Mouse (Mus musculus): ENCODE measurements around the gene Pebp1. TPM values are rescaled to one million over a fixed set of nuclear protein-coding genes. Genes with fewer than 3 reads are reported as not detected.

The Pebp1 gene
- 275 and 281 TPM in 2 replicates for polyA plus RNA-seq (2011; ENCODE audit: insufficient read length, low read depth, missing spikeins)

DNA sequence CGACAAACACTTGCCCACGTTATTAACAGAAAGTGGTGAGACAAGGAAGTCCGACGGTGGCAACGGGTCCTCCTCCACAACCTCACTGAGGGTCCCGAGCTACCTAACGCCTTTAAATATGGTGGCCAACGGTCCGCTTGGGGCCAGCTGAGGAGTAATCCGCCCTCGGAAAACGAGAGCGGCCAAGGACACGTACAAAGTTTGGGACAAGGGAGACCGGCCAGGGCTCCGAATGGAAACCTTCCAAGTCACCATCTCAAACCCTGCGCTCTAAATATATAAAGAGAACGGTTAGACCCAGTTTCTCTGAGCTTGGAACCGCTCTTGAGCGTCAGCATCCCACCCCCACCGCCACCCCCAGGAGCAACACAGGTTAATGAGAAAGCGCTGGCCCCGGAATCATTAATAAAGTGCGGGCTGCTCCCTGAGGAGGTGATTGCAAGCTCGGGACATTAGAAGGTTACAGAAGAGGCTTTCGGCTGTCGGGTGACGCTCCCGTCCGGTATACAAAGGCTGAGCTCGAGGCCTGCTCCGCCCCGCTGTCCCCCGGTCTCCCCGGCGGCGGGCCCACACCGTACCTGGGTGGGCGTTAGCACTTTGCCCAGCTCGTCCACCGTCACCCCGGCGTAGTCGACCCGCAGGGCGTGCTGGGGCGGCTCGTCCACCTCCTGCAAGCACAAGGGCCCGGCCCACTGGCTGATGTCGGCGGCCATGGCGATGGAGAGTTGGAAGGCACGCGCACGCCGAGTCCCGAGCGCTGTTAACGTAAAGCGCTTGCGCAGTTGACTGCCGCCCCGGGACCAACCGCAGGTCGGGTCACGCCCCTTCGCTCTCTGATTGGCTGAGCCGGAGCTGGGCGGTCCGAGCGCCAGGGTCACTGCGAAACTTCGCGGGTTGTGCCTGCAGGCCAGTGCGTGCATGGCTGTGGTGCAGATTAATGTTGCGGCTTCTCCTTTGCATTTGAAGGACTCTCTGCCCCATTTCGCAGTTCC is at the start of gene Pebp1:
TSS of gene Pebp1 (minus strand) at position 795 of the 992 bp plus-strand sequence.
- H3K4me3 ChIP-seq (ENCODE audit: insufficient read depth, low read length) = peak within 1 kb of the TSS; percentile 83
- TF ChIP-seq CTCF (IDR thresholded peaks at IDR 0.05; ENCODE audit: borderline replicate concordance, insufficient read depth, low read length) (no peak), POLR2A (IDR thresholded peaks at IDR 0.05; ENCODE audit: low read depth, low read length) (peak; percentile 61; the same call in 1 of the 2 replicates)
- peak within 1 kb of the TSS; percentile 39 for H3K27ac ChIP-seq (ENCODE audit: insufficient read depth, low read length)
- peaks cover 7% of the 10 kb centered on the region; the same call in 1 of the 2 replicates for H3K4me1 ChIP-seq (ENCODE audit: control insufficient read depth, insufficient read depth, low read length)

DNA sequence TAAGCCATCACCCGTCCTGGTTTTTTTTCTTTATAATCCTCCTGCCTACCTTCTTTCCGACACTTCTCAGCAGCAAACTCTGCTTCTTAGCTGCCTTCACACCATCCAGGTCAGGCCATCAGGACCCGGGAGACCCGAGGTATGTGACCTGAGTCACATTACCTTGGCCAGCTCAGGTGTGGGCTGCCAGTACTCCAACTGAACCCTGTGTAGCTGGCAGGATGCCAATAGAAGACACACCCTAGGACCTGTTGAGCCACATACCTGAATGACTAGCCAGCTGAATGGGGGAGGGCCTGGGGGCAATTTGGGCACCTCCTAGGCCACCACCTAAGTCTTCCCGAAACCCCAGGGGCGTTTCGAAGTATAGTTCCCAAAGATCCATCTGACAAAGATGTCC is 43.0 kb upstream of the Pebp1 start:
- no peak overlapping the region for H3K4me3 ChIP-seq (ENCODE audit: insufficient read depth, low read length)
- H3K27ac ChIP-seq (ENCODE audit: insufficient read depth, low read length) = no peak overlapping the region
- TF ChIP-seq POLR2A (IDR thresholded peaks at IDR 0.05; ENCODE audit: low read depth, low read length) (no peak), CTCF (IDR thresholded peaks at IDR 0.05; ENCODE audit: borderline replicate concordance, insufficient read depth, low read length) (no peak)

DNA sequence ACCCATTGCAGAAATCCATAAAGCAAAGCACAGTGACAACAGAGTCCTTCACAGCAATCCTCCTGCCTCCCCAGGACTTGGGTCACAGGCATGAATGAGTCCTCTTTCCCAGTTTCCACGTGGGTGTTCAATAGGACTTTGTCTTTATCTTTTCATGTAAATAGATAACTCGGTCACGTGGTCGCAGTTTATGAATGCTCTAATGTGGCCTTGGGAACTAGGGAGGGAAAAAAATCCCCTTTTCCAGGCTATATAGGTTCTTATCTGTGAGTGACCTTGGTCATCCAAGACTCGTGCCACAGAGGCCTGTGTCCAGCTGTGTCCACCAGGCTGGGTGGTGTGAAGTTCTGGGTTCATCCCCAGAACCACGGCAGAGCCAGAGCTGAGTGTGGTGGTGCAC is 39.0 kb upstream of the Pebp1 start:
- TF ChIP-seq CTCF (IDR thresholded peaks at IDR 0.05; ENCODE audit: borderline replicate concordance, insufficient read depth, low read length) = no peak
- TF ChIP-seq POLR2A (IDR thresholded peaks at IDR 0.05; ENCODE audit: low read depth, low read length) = no peak
- Histone ChIP-seq H3K4me3 (ENCODE audit: insufficient read depth, low read length) (no peak overlapping the region), H3K4me1 (ENCODE audit: control insufficient read depth, insufficient read depth, low read length) (no peaks in the 10 kb centered on the region), H3K27ac (ENCODE audit: insufficient read depth, low read length) (no peak overlapping the region)

More for the DNA sequence above, 43.0 kb upstream of the Pebp1 start:
- no peaks in the 10 kb centered on the region for H3K4me1 ChIP-seq (ENCODE audit: control insufficient read depth, insufficient read depth, low read length)

DNA sequence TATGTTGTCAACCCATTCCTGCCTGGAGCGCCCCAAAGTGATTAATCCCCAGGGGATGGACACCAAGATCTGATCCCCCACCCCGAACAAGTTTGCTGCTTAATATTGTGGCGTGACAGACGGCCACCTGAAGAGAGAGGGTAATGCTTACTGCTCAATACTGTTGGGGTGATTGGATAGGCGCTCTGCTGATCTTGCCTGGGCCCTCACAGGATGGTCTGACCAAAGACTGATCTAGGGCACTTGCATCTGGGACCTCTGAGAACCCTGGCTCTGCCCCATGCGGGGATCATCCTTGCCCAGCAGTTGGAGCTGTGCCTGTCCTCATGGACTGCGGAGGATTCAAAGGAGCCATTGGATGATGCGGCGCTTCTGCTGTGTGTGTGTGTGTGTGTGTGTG is 36.3 kb upstream of the Pebp1 start:
- no peak overlapping the region for H3K27ac ChIP-seq (ENCODE audit: insufficient read depth, low read length)
- H3K4me3 ChIP-seq (ENCODE audit: insufficient read depth, low read length) = no peak overlapping the region
- TF ChIP-seq CTCF (IDR thresholded peaks at IDR 0.05; ENCODE audit: borderline replicate concordance, insufficient read depth, low read length) = no peak
- H3K4me1 ChIP-seq (ENCODE audit: control insufficient read depth, insufficient read depth, low read length) = no peaks in the 10 kb centered on the region

DNA sequence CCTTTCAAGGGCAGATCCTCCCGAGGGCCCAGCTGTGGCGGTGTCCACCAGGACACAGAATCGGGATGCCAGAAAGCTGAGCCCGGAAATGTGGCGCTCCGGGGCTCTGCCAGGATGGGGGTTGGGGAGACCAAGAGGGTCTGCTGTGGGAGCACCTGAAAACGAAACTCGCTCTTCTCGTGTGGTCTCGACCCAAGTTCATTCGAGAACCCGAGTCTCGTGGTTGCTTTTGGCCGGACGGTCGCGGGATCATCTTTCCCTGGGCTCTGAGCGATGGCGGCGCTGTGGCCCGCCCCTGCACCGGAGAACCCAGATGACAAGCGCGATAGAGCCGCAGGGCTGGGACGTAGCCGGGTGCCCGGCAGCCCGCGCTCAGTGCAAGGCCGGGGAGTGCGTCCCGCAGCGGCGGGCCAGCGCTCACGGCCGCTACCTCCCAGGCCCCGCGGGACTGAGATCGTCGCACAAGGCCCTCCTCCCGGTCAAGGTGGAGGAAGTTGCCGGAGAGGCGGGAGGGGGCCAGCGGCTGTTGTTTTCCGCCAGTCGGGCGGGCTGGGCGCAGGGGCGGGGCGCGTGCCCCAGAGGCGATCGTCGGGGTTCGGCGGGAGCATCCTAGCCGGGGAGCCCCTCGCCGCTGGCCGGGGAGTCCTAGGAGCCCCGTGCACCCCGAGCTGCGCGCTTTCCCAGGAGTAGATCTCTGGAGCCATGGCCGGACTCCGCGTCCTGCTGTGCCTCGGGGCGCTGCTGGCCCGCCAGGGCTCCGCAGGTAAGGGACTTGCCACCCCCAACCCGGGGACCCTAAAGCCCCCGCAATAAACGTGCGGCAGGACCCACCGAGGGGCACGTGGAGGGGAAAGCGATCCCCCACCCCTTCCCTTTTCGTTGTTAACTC is 31.6 kb upstream of the Pebp1 start, which contains the start of gene Vsig10:
TSS of gene Vsig10 (plus strand) at position 343 of the 889 bp plus-strand sequence.
- peak within 1 kb of the TSS; percentile 72 for H3K27ac ChIP-seq (ENCODE audit: insufficient read depth, low read length)
- peak within 1 kb of the TSS; percentile 84 for H3K4me3 ChIP-seq (ENCODE audit: insufficient read depth, low read length)
- H3K4me1 ChIP-seq (ENCODE audit: control insufficient read depth, insufficient read depth, low read length) = peaks cover 2% of the 10 kb centered on the region; the same call in 1 of the 2 replicates
- TF ChIP-seq CTCF (IDR thresholded peaks at IDR 0.05; ENCODE audit: borderline replicate concordance, insufficient read depth, low read length) (no peak), POLR2A (IDR thresholded peaks at IDR 0.05; ENCODE audit: low read depth, low read length) (peak; percentile 75)

DNA sequence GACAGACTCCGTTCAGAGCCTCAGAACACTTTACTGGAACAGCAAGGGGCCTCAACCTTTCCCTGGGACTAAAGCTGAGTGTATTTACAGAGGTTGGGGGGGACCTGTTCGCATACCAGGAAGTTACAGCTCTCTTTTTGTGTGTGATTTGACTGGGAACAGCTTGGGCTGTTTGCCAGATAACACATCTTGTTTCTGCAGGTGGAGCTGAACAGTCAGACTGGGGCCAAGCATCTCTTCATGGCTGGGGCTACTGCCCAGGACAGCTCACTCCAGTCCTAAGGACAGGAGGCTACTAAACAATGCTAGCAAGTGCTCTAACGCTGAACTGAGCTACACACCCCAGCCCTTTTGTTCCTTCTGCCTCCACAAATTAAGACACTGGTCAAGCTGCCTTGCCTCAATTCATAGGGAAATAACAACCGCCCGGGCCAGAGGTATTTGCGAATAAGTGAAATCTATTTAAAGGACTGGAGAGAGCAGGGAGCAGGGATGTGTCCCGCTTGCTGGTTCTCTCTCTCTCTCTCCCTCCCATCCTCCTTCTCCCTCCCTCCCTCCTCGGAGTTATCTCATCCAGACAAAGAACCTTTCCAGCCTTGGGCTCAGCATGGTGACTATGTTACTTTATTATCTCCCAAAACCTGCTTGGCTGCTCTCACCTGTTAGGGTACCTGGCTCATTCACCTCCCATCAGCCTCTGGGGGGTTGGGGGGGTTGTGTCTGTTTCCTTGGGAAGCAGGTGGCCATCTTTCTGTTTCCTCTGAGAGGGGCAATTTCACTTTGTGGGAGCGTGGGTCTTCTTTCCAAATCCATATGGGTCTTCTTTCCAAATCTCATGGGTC is 27.4 kb upstream of the Pebp1 start:
- H3K4me1 ChIP-seq (ENCODE audit: control insufficient read depth, insufficient read depth, low read length) = peaks cover 3% of the 10 kb centered on the region; the same call in 1 of the 2 replicates
- TF ChIP-seq CTCF (IDR thresholded peaks at IDR 0.05; ENCODE audit: borderline replicate concordance, insufficient read depth, low read length) = no peak
- TF ChIP-seq POLR2A (IDR thresholded peaks at IDR 0.05; ENCODE audit: low read depth, low read length) = no peak
- H3K27ac ChIP-seq (ENCODE audit: insufficient read depth, low read length) = no peak overlapping the region
- H3K4me3 ChIP-seq (ENCODE audit: insufficient read depth, low read length) = no peak overlapping the region

DNA sequence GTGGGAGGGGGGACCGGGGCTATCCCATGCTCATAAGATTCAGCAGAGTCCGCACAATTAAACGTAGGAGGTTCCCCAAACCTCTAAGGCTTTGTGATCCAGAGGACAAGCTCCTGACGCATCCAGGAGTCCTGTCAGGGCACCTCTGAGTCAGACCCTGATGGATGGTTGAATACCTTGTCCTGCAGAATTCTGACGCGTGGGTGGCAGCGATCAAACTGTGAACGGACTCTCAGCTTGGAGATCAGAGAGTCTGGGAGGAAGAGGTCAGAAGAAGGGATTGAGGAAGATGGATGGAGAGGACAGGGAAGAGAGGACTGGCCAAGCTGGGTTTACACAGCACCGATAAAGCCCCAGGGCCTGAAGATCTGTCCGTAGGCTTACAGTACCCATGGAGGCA is 26.5 kb upstream of the Pebp1 start:
- H3K4me1 ChIP-seq (ENCODE audit: control insufficient read depth, insufficient read depth, low read length) = peaks cover 3% of the 10 kb centered on the region; the same call in 1 of the 2 replicates
- H3K4me3 ChIP-seq (ENCODE audit: insufficient read depth, low read length) = no peak overlapping the region
- no peak overlapping the region for H3K27ac ChIP-seq (ENCODE audit: insufficient read depth, low read length)
- no peak for TF ChIP-seq CTCF (IDR thresholded peaks at IDR 0.05; ENCODE audit: borderline replicate concordance, insufficient read depth, low read length)

DNA sequence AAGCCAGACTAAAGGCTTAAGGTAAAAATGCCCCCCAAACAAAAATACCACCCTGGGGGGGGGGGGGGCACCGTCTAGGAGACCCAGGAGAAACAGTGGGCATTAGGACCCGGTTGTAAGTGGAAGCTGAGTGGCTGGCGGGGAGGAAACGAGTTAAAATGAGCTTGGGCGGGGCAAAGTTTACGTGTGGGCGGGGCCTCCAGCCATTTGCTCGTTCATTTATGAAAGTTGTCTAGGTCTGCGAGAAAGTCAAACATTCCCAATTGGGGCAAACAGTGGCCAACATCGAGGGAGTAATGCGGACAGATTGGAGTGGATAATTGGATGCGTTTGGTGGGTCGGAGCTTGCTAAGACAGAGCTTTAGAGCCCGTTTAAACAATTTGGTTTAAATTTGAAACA is 26.0 kb upstream of the Pebp1 start:
- no peak overlapping the region for H3K27ac ChIP-seq (ENCODE audit: insufficient read depth, low read length)
- peaks cover 3% of the 10 kb centered on the region; the same call in 1 of the 2 replicates for H3K4me1 ChIP-seq (ENCODE audit: control insufficient read depth, insufficient read depth, low read length)
- H3K4me3 ChIP-seq (ENCODE audit: insufficient read depth, low read length) = no peak overlapping the region
- TF ChIP-seq CTCF (IDR thresholded peaks at IDR 0.05; ENCODE audit: borderline replicate concordance, insufficient read depth, low read length) = no peak
- TF ChIP-seq POLR2A (IDR thresholded peaks at IDR 0.05; ENCODE audit: low read depth, low read length) = peak; percentile 55; the same call in 1 of the 2 replicates

DNA sequence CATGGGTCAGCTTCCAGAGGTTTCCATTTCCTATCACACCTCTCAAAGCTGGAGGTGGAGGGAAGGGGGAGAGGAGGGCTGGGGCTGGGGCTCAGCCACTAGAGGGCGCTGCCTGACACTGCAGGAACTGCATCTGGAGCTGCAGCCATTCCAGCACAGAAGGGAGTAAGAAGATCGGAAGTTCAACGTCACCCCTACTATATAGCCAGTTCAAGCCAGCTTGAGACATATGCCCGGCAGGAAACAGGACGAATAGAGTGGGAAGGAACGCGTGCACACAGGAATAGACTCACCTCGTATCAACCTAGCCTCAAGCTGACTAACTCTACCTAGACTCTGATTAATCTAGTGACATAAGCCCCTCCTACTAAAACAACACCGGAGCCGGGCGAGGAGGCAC is 20.3 kb upstream of the Pebp1 start:
- no peak for TF ChIP-seq POLR2A (IDR thresholded peaks at IDR 0.05; ENCODE audit: low read depth, low read length)
- TF ChIP-seq CTCF (IDR thresholded peaks at IDR 0.05; ENCODE audit: borderline replicate concordance, insufficient read depth, low read length) = peak; percentile 83
- H3K4me1 ChIP-seq (ENCODE audit: control insufficient read depth, insufficient read depth, low read length) = no peaks in the 10 kb centered on the region
- no peak overlapping the region for H3K27ac ChIP-seq (ENCODE audit: insufficient read depth, low read length)
- H3K4me3 ChIP-seq (ENCODE audit: insufficient read depth, low read length) = no peak overlapping the region
